Mouse (Mus musculus) G1E (cell line): ENCODE data around the gene Rab8a. TPM values are rescaled to one million over a fixed set of nuclear protein-coding genes. Genes with fewer than 3 reads are reported as not detected.

Experiments
- ATAC-seq: 2 replicates; pipeline ENCODE4 v1.8.0; 2016; ENCODE audit warnings: mild to moderate bottlenecking; ENCODE audit not compliant: insufficient number of reproducible peaks, poor library complexity, low FRiP score, severe bottlenecking; ENCODE audit errors: extremely low read depth
- DNase-seq: peaks from one replicate; pipeline ENCODE4 v3.0.0; 2012; ENCODE audit warnings: low spot score
- H3K27me3 ChIP-seq: 2 replicates; pipeline ENCODE4 v1.6.1; 2012; ENCODE audit warnings: mild to moderate bottlenecking, low read length, inconsistent platforms; ENCODE audit not compliant: insufficient read depth
- H3K36me3 ChIP-seq: replicated peaks from 2 replicates; pipeline ENCODE3; 2012; ENCODE audit warnings: mild to moderate bottlenecking, inconsistent platforms
- H3K4me1 ChIP-seq: 2 replicates; pipeline ENCODE4 v1.6.1; 2012; ENCODE audit warnings: low read depth, low read length, inconsistent platforms, mixed read lengths; ENCODE audit not compliant: insufficient read depth
- H3K4me3 ChIP-seq: 2 replicates; pipeline ENCODE4 v1.5.1; 2012; ENCODE audit warnings: low read depth, mild to moderate bottlenecking, inconsistent platforms, low read length, moderate library complexity, mixed read lengths
- H3K9me3 ChIP-seq: replicated peaks from 2 replicates; pipeline ENCODE4 v1.6.1; 2012; ENCODE audit warnings: inconsistent platforms
- CTCF ChIP-seq: IDR thresholded peaks from 2 replicates; pipeline ENCODE4 v1.5.1; 2012; ENCODE audit warnings: low read depth, low read length, inconsistent platforms, mixed read lengths
- GATA1 ChIP-seq: IDR thresholded peaks from 2 replicates; pipeline ENCODE4 v1.6.1; 2012; ENCODE audit warnings: borderline replicate concordance, low read length, inconsistent platforms, mixed read lengths
- GATA2 ChIP-seq: IDR thresholded peaks from 2 replicates; pipeline ENCODE4 v1.6.1; 2012; ENCODE audit warnings: low read depth, low read length, inconsistent platforms, borderline replicate concordance
- POLR2AphosphoS5 ChIP-seq: IDR thresholded peaks from 2 replicates; pipeline ENCODE4 v1.6.1; 2012; ENCODE audit warnings: low read depth, low read length, inconsistent platforms; ENCODE audit not compliant: insufficient replicate concordance
- TAL1 ChIP-seq: conservative IDR thresholded peaks from 2 replicates; pipeline ENCODE4 v1.6.1; 2012; ENCODE audit warnings: low read depth, low read length, inconsistent platforms, mixed read lengths
- polyA plus RNA-seq: library from polyadenylated mRNA; stranded (reverse); fragments of >175 nt; gene quantifications from 2 replicates; pipeline ENCODE4 v1.2.3, GENCODE M21; 2012
- total RNA-seq, 2 experiments: library from RNA; stranded (forward) in 1 of 2; stranded (reverse) in 1 of 2; fragments of 200-1000 nt in 1 of 2; fragments of >200 nt in 1 of 2; fragmentation: Nextera tagmentation in 1 of 2; gene quantifications; 2 replicates each; pipeline ENCODE4 v1.2.3; 2014 to 2017

Rab8a gene
- total and polyA plus RNA-seq, 3 experiments: 51.8 to 431 (median 63.9) TPM

DNA sequence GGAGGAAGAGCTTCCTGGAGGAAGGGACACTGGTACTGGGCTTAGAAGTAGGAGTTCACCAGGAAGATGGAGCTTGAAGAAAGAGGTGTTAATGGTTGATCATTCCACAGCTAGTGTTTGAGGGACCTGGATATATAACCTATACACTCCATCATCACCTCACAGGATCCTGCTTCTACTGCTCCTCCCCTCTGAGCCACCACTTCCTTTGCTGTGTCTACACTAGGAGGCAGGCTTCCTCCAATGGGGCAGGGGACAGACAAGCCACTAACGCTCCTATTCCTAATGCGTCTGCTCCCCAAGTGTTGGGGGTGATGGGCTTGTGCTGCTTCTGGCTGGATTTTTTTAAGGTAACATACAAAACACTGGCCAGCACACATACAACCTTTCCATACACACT lies 49.7 kb downstream of the Rab8a start:
- H3K27me3 ChIP-seq: peaks cover 38% of the 10 kb centered on the region
- TF ChIP-seq POLR2AphosphoS5: no peak
- TF ChIP-seq GATA2: no peak
- no peak for TF ChIP-seq GATA1
- no peak for TF ChIP-seq CTCF
- TF ChIP-seq TAL1: no peak
- H3K4me3 ChIP-seq: no peak overlapping the region
- peaks cover 15% of the 10 kb centered on the region for H3K4me1 ChIP-seq
- H3K36me3 ChIP-seq: no peaks in the 10 kb centered on the region
- ATAC-seq: no peak
- no peak for DNase-seq
- H3K9me3 ChIP-seq: no peaks in the 10 kb centered on the region

GRCm38 (mm10) chr8:72211846-72212245 lies 50.8 kb downstream of the Rab8a start:
- peaks cover 24% of the 10 kb centered on the region for H3K4me1 ChIP-seq
- H3K36me3 ChIP-seq: no peaks in the 10 kb centered on the region
- ATAC-seq (no peak), DNase-seq (no peak)
- peaks cover 36% of the 10 kb centered on the region for H3K27me3 ChIP-seq
- TF ChIP-seq POLR2AphosphoS5: no peak
- TF ChIP-seq TAL1: no peak
- TF ChIP-seq GATA1: no peak
- no peak for TF ChIP-seq GATA2
- TF ChIP-seq CTCF: no peak
- no peaks in the 10 kb centered on the region for H3K9me3 ChIP-seq
- no peak overlapping the region for H3K4me3 ChIP-seq

- no peak for ATAC-seq
- H3K4me1 ChIP-seq: peaks cover 24% of the 10 kb centered on the region
Observed at GRCm38 (mm10) chr8:72212751-72213150, 51.8 kb downstream of the Rab8a start, which contains the start of gene Cib3. TSS of gene Cib3 (minus strand) at chr8:72212837.

GRCm38 (mm10) chr8:72213536-72213935 lies 52.5 kb downstream of the Rab8a start, which contains the start of gene Gm11034:
TSS of gene Gm11034 (minus strand) at chr8:72213636.
- ATAC-seq (no peak), DNase-seq (no peak)
- Histone ChIP-seq H3K4me1 (peaks cover 29% of the 10 kb centered on the region), H3K36me3 (no peaks in the 10 kb centered on the region), H3K4me3 (no peak within 1 kb of the TSS), H3K27me3 (peaks cover 30% of the 10 kb centered on the region), H3K9me3 (no peaks in the 10 kb centered on the region)
- TF ChIP-seq TAL1 (no peak), CTCF (no peak), POLR2AphosphoS5 (no peak), GATA2 (no peak), GATA1 (no peak)

More at GRCm38 (mm10) chr8:72212751-72213150, 51.8 kb downstream of the Rab8a start, which contains the start of gene Cib3:
- Histone ChIP-seq H3K9me3 (no peaks in the 10 kb centered on the region), H3K4me3 (no peak within 1 kb of the TSS), H3K36me3 (no peaks in the 10 kb centered on the region), H3K27me3 (peaks cover 30% of the 10 kb centered on the region)
- no peak for TF ChIP-seq CTCF
- TF ChIP-seq TAL1: no peak
- TF ChIP-seq GATA1: no peak
- no peak for TF ChIP-seq POLR2AphosphoS5
- TF ChIP-seq GATA2: no peak
- DNase-seq: no peak

- H3K27me3 ChIP-seq: peaks cover 30% of the 10 kb centered on the region
- H3K9me3 ChIP-seq: no peaks in the 10 kb centered on the region
- no peaks in the 10 kb centered on the region for H3K36me3 ChIP-seq
- no peak overlapping the region for H3K4me3 ChIP-seq
- peaks cover 33% of the 10 kb centered on the region for H3K4me1 ChIP-seq
- ATAC-seq: no peak
- peak; percentile 60 for TF ChIP-seq CTCF
- no peak for TF ChIP-seq TAL1
- no peak for DNase-seq
Observed at GRCm38 (mm10) chr8:72215060-72215459, 54.1 kb downstream of the Rab8a start.

DNA sequence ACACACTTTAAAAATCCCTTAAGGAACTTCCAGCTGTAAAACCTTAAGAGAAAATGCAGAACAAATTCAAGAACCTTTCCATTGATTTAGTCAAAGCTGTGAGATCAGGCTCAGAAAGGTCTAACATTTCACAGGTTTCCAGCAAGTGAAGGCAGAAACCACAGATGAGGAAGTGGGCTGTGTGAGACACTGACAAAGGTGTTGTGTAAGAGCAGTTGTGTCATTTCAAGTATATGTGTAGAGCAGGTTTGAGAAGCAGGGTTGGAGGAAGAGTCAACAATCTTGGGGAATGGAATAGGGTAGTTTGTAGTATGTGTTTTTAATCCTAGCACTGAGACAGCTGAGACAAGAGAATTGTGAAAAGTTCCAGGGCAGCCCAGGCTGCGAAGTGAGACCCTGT lies 54.9 kb downstream of the Rab8a start:
- Histone ChIP-seq H3K36me3 (peaks cover 3% of the 10 kb centered on the region), H3K4me1 (peaks cover 40% of the 10 kb centered on the region), H3K9me3 (no peaks in the 10 kb centered on the region), H3K4me3 (no peak overlapping the region), H3K27me3 (peaks cover 27% of the 10 kb centered on the region)
- DNase-seq: no peak
- no peak for TF ChIP-seq CTCF
- no peak for TF ChIP-seq POLR2AphosphoS5
- no peak for TF ChIP-seq TAL1
- no peak for TF ChIP-seq GATA2
- no peak for TF ChIP-seq GATA1
- no peak for ATAC-seq

GRCm38 (mm10) chr8:72218781-72219540 lies 58.0 kb downstream of the Rab8a start:
- DNase-seq (no peak), ATAC-seq (no peak)
- TF ChIP-seq GATA2: no peak
- TF ChIP-seq TAL1: no peak
- no peak for TF ChIP-seq POLR2AphosphoS5
- Histone ChIP-seq H3K4me3 (peak overlapping the region; percentile 78), H3K36me3 (peaks cover 32% of the 10 kb centered on the region), H3K4me1 (peaks cover 48% of the 10 kb centered on the region), H3K27me3 (peaks cover 7% of the 10 kb centered on the region; the same call in 1 of the 2 replicates), H3K9me3 (no peaks in the 10 kb centered on the region)
